Mouse (Mus musculus): ENCODE data around the gene Bst2. TPM values are rescaled to one million over a fixed set of nuclear protein-coding genes. Genes with fewer than 3 reads are reported as not detected.

Gene Bst2
- 4.2 and 17.4 TPM in 2 replicates for polyA plus RNA-seq (2014; fragmentation: Nextera tagmentation; extraction: Ambion mirVana)

- Histone ChIP-seq H3K27ac (ENCODE audit: low read depth, low read length) (peak within 1 kb of the TSS; percentile 64; the same call in 1 of the 2 replicates), H3K9ac (ENCODE audit: low read depth, low read length) (peak within 1 kb of the TSS; percentile 70), H3K36me3 (ENCODE audit: control insufficient read depth, insufficient read depth, low read length) (no peaks in the 10 kb centered on the region), H3K4me2 (peak within 1 kb of the TSS; percentile 74), H3K4me1 (ENCODE audit: control insufficient read depth, insufficient read depth, low read length) (no peaks in the 10 kb centered on the region), H3K9me3 (replicated peaks; ENCODE audit: control insufficient read depth, low read length) (no peaks in the 10 kb centered on the region), H3K27me3 (ENCODE audit: control insufficient read depth, insufficient read depth, low read length) (0 out of 2 replicates have a peak, but pooled peaks cover 4% of the 10 kb centered on the region), H3K4me3 (ENCODE audit: low read depth, low read length) (peak within 1 kb of the TSS; percentile 56)
- WGBS (ENCODE audit: insufficient replicate concordance) = 3% methylated on average over 37 of the region's 37 CpGs
- peak; percentile 81 for ATAC-seq (replicated peaks; ENCODE audit: insufficient number of reproducible peaks, low FRiP score, low TSS enrichment)
These were observed at the start of gene Bst2 for GRCm38 (mm10) chr8:71537028-71537867. TSS of gene Bst2 (minus strand) at chr8:71537456.

DNA sequence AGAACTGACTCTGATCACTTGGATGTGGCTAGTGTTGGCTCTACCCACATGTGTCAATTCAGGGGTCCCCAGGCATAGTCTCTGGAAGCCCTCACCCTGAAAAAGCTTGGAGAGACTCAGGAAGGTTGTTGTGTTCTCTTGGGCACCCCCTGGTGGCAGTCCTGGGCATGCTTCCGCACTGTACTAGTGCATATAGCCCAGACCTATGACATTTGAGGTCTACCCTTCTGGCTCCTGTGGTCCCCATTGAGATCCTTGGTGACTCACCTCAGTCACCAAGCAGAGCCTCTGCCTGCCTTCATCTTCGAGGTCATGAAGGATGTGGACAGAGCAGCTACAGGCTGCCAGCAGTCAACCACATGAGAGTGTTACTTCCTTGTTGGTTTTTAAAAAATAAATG lies 49.6 kb upstream of the Bst2 start:
- Histone ChIP-seq H3K27me3 (ENCODE audit: control insufficient read depth, insufficient read depth, low read length) (0 out of 2 replicates have a peak, but pooled peaks cover 3% of the 10 kb centered on the region), H3K4me3 (ENCODE audit: low read depth, low read length) (no peak overlapping the region), H3K4me2 (no peak overlapping the region), H3K9ac (ENCODE audit: low read depth, low read length) (no peak overlapping the region), H3K36me3 (ENCODE audit: control insufficient read depth, insufficient read depth, low read length) (no peaks in the 10 kb centered on the region), H3K9me3 (replicated peaks; ENCODE audit: control insufficient read depth, low read length) (no peaks in the 10 kb centered on the region), H3K27ac (ENCODE audit: low read depth, low read length) (no peak overlapping the region), H3K4me1 (ENCODE audit: control insufficient read depth, insufficient read depth, low read length) (peaks cover 5% of the 10 kb centered on the region)
- ATAC-seq (replicated peaks; ENCODE audit: insufficient number of reproducible peaks, low FRiP score, low TSS enrichment) = no peak
- 82% methylated on average over 2 of the region's 2 CpGs for WGBS (ENCODE audit: insufficient replicate concordance)

DNA sequence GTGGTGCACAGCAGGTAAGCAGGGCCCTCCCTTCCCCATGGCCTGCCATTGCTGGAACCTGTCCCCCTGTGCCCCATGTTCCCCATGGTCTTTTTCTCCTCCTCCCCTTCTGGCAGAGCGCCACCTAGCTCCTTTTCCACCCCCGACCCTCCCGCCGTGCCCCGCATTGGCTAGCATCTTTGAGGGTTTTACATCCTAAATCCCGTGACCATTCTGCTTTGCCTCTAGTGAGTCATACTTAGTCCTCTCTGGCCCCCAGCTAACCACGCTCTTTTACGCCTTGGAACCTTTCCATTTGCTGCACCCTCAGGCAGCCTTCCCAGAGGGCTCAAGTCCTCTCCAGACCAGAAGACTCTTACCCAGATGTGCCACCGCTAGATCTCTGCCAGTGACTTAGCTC lies 42.9 kb upstream of the Bst2 start:
- Histone ChIP-seq H3K4me1 (ENCODE audit: control insufficient read depth, insufficient read depth, low read length) (no peaks in the 10 kb centered on the region), H3K9me3 (replicated peaks; ENCODE audit: control insufficient read depth, low read length) (no peaks in the 10 kb centered on the region), H3K9ac (ENCODE audit: low read depth, low read length) (no peak overlapping the region), H3K27me3 (ENCODE audit: control insufficient read depth, insufficient read depth, low read length) (0 out of 2 replicates have a peak, but pooled peaks cover 6% of the 10 kb centered on the region), H3K4me3 (ENCODE audit: low read depth, low read length) (no peak overlapping the region), H3K27ac (ENCODE audit: low read depth, low read length) (no peak overlapping the region), H3K36me3 (ENCODE audit: control insufficient read depth, insufficient read depth, low read length) (no peaks in the 10 kb centered on the region), H3K4me2 (no peak overlapping the region)
- no peak for ATAC-seq (replicated peaks; ENCODE audit: insufficient number of reproducible peaks, low FRiP score, low TSS enrichment)
- 47% methylated on average over 9 of the region's 9 CpGs for WGBS (ENCODE audit: insufficient replicate concordance)

DNA sequence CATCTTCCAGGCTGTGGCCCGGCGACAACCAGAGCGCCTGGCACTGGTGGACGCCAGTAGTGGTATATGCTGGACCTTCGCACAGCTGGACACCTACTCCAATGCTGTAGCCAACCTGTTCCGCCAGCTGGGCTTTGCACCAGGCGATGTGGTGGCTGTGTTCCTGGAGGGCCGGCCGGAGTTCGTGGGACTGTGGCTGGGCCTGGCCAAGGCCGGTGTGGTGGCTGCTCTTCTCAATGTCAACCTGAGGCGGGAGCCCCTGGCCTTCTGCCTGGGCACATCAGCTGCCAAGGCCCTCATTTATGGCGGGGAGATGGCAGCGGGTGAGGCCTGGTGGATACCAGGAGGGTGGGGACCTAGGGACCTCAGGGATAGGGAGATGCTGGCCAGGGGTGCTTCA lies 42.2 kb upstream of the Bst2 start:
- H3K4me3 ChIP-seq (ENCODE audit: low read depth, low read length) = no peak overlapping the region

DNA sequence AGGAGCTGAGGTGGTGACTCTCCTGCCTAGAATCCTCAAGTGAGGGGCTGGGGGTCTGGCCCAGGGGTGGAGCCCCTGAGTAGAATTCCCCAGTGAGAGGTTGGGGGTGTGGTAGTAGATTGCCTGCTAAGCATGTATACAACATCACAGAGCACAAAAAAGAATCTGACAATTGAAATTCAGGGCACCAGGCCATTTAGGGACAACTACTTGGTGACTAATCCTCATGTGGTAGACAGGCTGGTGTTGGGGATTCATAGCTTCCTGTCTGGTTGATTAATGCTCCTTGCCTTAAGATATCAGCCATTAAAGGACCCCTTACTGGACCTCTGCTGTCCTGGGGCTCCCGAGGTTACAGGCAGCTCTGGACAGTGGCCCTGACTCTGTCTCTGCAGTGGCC lies 41.8 kb upstream of the Bst2 start:
- Histone ChIP-seq H3K27ac (ENCODE audit: low read depth, low read length) (no peak overlapping the region), H3K9ac (ENCODE audit: low read depth, low read length) (no peak overlapping the region), H3K4me3 (ENCODE audit: low read depth, low read length) (no peak overlapping the region), H3K4me1 (ENCODE audit: control insufficient read depth, insufficient read depth, low read length) (no peaks in the 10 kb centered on the region), H3K4me2 (no peak overlapping the region), H3K36me3 (ENCODE audit: control insufficient read depth, insufficient read depth, low read length) (no peaks in the 10 kb centered on the region), H3K9me3 (replicated peaks; ENCODE audit: control insufficient read depth, low read length) (no peaks in the 10 kb centered on the region), H3K27me3 (ENCODE audit: control insufficient read depth, insufficient read depth, low read length) (0 out of 2 replicates have a peak, but pooled peaks cover 3% of the 10 kb centered on the region)
- no peak for ATAC-seq (replicated peaks; ENCODE audit: insufficient number of reproducible peaks, low FRiP score, low TSS enrichment)
- WGBS (ENCODE audit: insufficient replicate concordance) = 63% methylated on average over 1 of the region's 1 CpGs

More for the DNA sequence above, 42.2 kb upstream of the Bst2 start:
- H3K4me2 ChIP-seq = no peak overlapping the region
- WGBS (ENCODE audit: insufficient replicate concordance) = 86% methylated on average over 14 of the region's 14 CpGs
- H3K27me3 ChIP-seq (ENCODE audit: control insufficient read depth, insufficient read depth, low read length) = 0 out of 2 replicates have a peak, but pooled peaks cover 3% of the 10 kb centered on the region
- no peaks in the 10 kb centered on the region for H3K4me1 ChIP-seq (ENCODE audit: control insufficient read depth, insufficient read depth, low read length)
- no peak overlapping the region for H3K27ac ChIP-seq (ENCODE audit: low read depth, low read length)
- no peak for ATAC-seq (replicated peaks; ENCODE audit: insufficient number of reproducible peaks, low FRiP score, low TSS enrichment)
- no peak overlapping the region for H3K9ac ChIP-seq (ENCODE audit: low read depth, low read length)
- no peaks in the 10 kb centered on the region for H3K9me3 ChIP-seq (replicated peaks; ENCODE audit: control insufficient read depth, low read length)
- no peaks in the 10 kb centered on the region for H3K36me3 ChIP-seq (ENCODE audit: control insufficient read depth, insufficient read depth, low read length)

DNA sequence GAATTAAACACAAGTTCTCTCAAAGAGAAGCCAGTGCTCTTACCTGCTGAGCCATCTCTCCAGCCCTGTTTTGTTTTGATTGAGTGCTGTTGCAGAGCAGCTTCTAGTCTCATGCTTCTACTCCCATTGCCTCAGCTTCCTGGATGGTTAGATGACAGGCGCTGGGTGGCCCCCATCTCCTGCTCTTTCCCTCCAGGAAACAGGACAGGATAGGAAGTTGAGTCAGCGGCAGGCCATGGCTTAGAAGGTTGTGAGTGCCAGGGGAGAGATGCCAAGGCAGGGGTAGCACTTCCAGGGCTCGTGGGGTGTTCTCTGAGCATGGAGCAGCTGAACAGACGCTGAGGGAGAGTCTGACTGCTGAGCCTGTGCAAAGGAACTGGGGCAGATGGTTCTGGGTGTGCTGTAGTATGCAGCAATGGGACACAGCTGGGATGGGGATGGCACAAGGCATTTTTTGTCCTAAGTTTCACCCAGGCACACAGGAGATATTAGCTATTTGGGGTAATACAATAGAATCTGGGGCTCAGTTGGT lies 40.7 kb upstream of the Bst2 start:
- no peak overlapping the region for H3K27ac ChIP-seq (ENCODE audit: low read depth, low read length)
- no peaks in the 10 kb centered on the region for H3K9me3 ChIP-seq (replicated peaks; ENCODE audit: control insufficient read depth, low read length)
- no peak overlapping the region for H3K4me3 ChIP-seq (ENCODE audit: low read depth, low read length)
- no peak overlapping the region for H3K9ac ChIP-seq (ENCODE audit: low read depth, low read length)
- no peak overlapping the region for H3K4me2 ChIP-seq
- H3K27me3 ChIP-seq (ENCODE audit: control insufficient read depth, insufficient read depth, low read length) = 0 out of 2 replicates have a peak, but pooled peaks cover 3% of the 10 kb centered on the region
- 48% methylated on average over 4 of the region's 4 CpGs for WGBS (ENCODE audit: insufficient replicate concordance)
- H3K4me1 ChIP-seq (ENCODE audit: control insufficient read depth, insufficient read depth, low read length) = no peaks in the 10 kb centered on the region
- ATAC-seq (replicated peaks; ENCODE audit: insufficient number of reproducible peaks, low FRiP score, low TSS enrichment) = no peak
- H3K36me3 ChIP-seq (ENCODE audit: control insufficient read depth, insufficient read depth, low read length) = no peaks in the 10 kb centered on the region

DNA sequence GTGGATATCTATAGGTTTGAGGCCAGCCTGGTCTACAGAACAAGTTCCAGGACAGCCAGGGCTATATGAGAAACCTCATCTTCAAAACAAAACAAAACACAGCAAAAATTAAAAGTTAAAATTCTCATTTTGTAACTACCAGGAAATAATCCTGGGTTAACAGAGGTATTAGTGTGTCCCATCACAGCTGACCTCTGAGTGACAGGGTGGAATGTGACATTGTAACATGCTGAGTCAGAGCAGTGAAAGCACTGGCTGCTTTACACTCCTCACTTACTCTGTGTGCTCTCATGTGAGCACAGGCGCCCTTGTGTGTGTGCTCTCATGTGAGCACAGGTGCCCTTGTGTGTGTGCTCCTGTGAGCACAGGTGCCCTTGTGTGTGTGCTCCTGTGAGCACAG lies 37.8 kb upstream of the Bst2 start:
- H3K27me3 ChIP-seq (ENCODE audit: control insufficient read depth, insufficient read depth, low read length) = no peaks in the 10 kb centered on the region
- no peak for ATAC-seq (replicated peaks; ENCODE audit: insufficient number of reproducible peaks, low FRiP score, low TSS enrichment)
- H3K36me3 ChIP-seq (ENCODE audit: control insufficient read depth, insufficient read depth, low read length) = no peaks in the 10 kb centered on the region
- no peak overlapping the region for H3K4me3 ChIP-seq (ENCODE audit: low read depth, low read length)
- H3K27ac ChIP-seq (ENCODE audit: low read depth, low read length) = no peak overlapping the region
- H3K9ac ChIP-seq (ENCODE audit: low read depth, low read length) = no peak overlapping the region
- no peak overlapping the region for H3K4me2 ChIP-seq
- no peaks in the 10 kb centered on the region for H3K9me3 ChIP-seq (replicated peaks; ENCODE audit: control insufficient read depth, low read length)
- WGBS (ENCODE audit: insufficient replicate concordance) = 62% methylated on average over 1 of the region's 1 CpGs
- H3K4me1 ChIP-seq (ENCODE audit: control insufficient read depth, insufficient read depth, low read length) = peaks cover 7% of the 10 kb centered on the region; the same call in 1 of the 2 replicates

GRCm38 (mm10) chr8:71574426-71574825 lies 37.2 kb upstream of the Bst2 start:
- Histone ChIP-seq H3K27ac (ENCODE audit: low read depth, low read length) (no peak overlapping the region), H3K27me3 (ENCODE audit: control insufficient read depth, insufficient read depth, low read length) (no peaks in the 10 kb centered on the region), H3K9ac (ENCODE audit: low read depth, low read length) (no peak overlapping the region), H3K4me3 (ENCODE audit: low read depth, low read length) (no peak overlapping the region), H3K4me1 (ENCODE audit: control insufficient read depth, insufficient read depth, low read length) (peaks cover 7% of the 10 kb centered on the region; the same call in 1 of the 2 replicates), H3K4me2 (no peak overlapping the region), H3K9me3 (replicated peaks; ENCODE audit: control insufficient read depth, low read length) (no peaks in the 10 kb centered on the region), H3K36me3 (ENCODE audit: control insufficient read depth, insufficient read depth, low read length) (no peaks in the 10 kb centered on the region)
- ATAC-seq (replicated peaks; ENCODE audit: insufficient number of reproducible peaks, low FRiP score, low TSS enrichment) = no peak
- 66% methylated on average over 7 of the region's 7 CpGs for WGBS (ENCODE audit: insufficient replicate concordance)

All from heart, embryonic 11.5 days (tissue).